In genomic region chr12:104901320-104901719, GRCm38 (mm10) we compare ENCODE assay signal across 11 mouse cellular contexts. TPM values are rescaled to one million over a fixed set of nuclear protein-coding genes. Genes with fewer than 3 reads are reported as not detected.
DNase-seq lines count a peak whose midpoint lies in the region; ATAC-seq and TF ChIP-seq lines count a peak whose summit lies in the region.
"Had no signal": no experiment of that assay in that cellular context is flagged by ENCODE, and none has a peak within 500 bp of the region (broad histone marks: within the 10 kb centered on the region; RNA-seq: fewer than 3 reads in every experiment).

No protein-coding gene starts in this region.

- TF ChIP-seq CTCF in E14TG2a.4 (conservative IDR thresholded peaks at IDR 0.05; ENCODE audit: low read length): no peak
- no peak for TF ChIP-seq CTCF in liver, postnatal 0 days (IDR thresholded peaks at IDR 0.05; ENCODE audit: low read depth)

- no peak for ATAC-seq in forebrain, embryonic 14.5 days
- peak; percentile 76 for ATAC-seq in limb, embryonic 13.5 days (ENCODE audit: low FRiP score, low read depth)
- no peak for ATAC-seq in liver, postnatal 0 days
- ATAC-seq in granulocyte monocyte progenitor cell, adult 5-6 weeks (replicated peaks; ENCODE audit: poor library complexity, severe bottlenecking): no peak
- ATAC-seq: Patski had no signal

- peak overlapping the region; percentile 59 for H3K4me3 ChIP-seq in E14TG2a.4 (replicated peaks; ENCODE audit: low read length)
- H3K4me3 ChIP-seq in forebrain, embryonic 14.5 days (ENCODE audit: low read depth, low read length): no peak overlapping the region
- H3K4me3 ChIP-seq in limb, embryonic 13.5 days: no peak overlapping the region
- H3K4me3 ChIP-seq in liver, postnatal 0 days (ENCODE audit: low read depth, low read length): no peak overlapping the region
- H3K4me3 ChIP-seq: myocyte had no signal

- H3K9me3 ChIP-seq in E14TG2a.4 (ENCODE audit: low read length): no peaks in the 10 kb centered on the region
- H3K9me3 ChIP-seq in forebrain, embryonic 14.5 days (replicated peaks; ENCODE audit: control insufficient read depth, low read length): no peaks in the 10 kb centered on the region
- H3K9me3 ChIP-seq in limb, embryonic 13.5 days: no peaks in the 10 kb centered on the region
- no peaks in the 10 kb centered on the region for H3K9me3 ChIP-seq in liver, postnatal 0 days (ENCODE audit: low read length)

- TF ChIP-seq EP300 in liver, postnatal 0 days (IDR thresholded peaks at IDR 0.05; ENCODE audit: low read depth): no peak

- WGBS in forebrain, embryonic 14.5 days: 20% methylated on average over 8 of the region's 8 CpGs
- WGBS in limb, embryonic 13.5 days: 18% methylated on average over 8 of the region's 8 CpGs
- 63% methylated on average over 8 of the region's 8 CpGs for WGBS in liver, postnatal 0 days (ENCODE audit: insufficient replicate concordance)

- no peak overlapping the region for H3K27ac ChIP-seq in forebrain, embryonic 14.5 days (ENCODE audit: low read depth, low read length)
- H3K27ac ChIP-seq in limb, embryonic 13.5 days: peak overlapping the region; percentile 89
- H3K27ac ChIP-seq in liver, postnatal 0 days (ENCODE audit: low read depth): no peak overlapping the region

- no peaks in the 10 kb centered on the region for H3K36me3 ChIP-seq in E14TG2a.4 (ENCODE audit: insufficient read depth, low read length)
- no peaks in the 10 kb centered on the region for H3K36me3 ChIP-seq in forebrain, embryonic 14.5 days (ENCODE audit: control insufficient read depth, insufficient read depth, low read length)
- no peaks in the 10 kb centered on the region for H3K36me3 ChIP-seq in limb, embryonic 13.5 days
- no peaks in the 10 kb centered on the region for H3K36me3 ChIP-seq in liver, postnatal 0 days (replicated peaks; ENCODE audit: insufficient read depth, low read length)

- peaks cover 87% of the 10 kb centered on the region for H3K4me1 ChIP-seq in E14TG2a.4 (replicated peaks; ENCODE audit: low read depth, low read length)
- H3K4me1 ChIP-seq in forebrain, embryonic 14.5 days (ENCODE audit: control insufficient read depth, insufficient read depth, low read length): 0 out of 2 replicates have a peak, but pooled peaks cover 5% of the 10 kb centered on the region
- peaks cover 66% of the 10 kb centered on the region for H3K4me1 ChIP-seq in limb, embryonic 13.5 days
- H3K4me1 ChIP-seq in liver, postnatal 0 days (ENCODE audit: insufficient read depth): peaks cover 6% of the 10 kb centered on the region

- no peaks in the 10 kb centered on the region for H3K27me3 ChIP-seq in E14TG2a.4 (ENCODE audit: insufficient read depth, low read length)
- no peaks in the 10 kb centered on the region for H3K27me3 ChIP-seq in forebrain, embryonic 14.5 days (replicated peaks; ENCODE audit: control insufficient read depth, insufficient read depth, low read length)
- peaks cover 4% of the 10 kb centered on the region; the same call in 1 of the 2 replicates for H3K27me3 ChIP-seq in limb, embryonic 13.5 days
- no peaks in the 10 kb centered on the region for H3K27me3 ChIP-seq in liver, postnatal 0 days (ENCODE audit: insufficient read depth, low read length)
- H3K27me3 ChIP-seq: Patski had no signal

- no peak overlapping the region for H3K4me2 ChIP-seq in forebrain, embryonic 14.5 days (ENCODE audit: low read length)
- H3K4me2 ChIP-seq in limb, embryonic 13.5 days (replicated peaks): peak overlapping the region; percentile 24
- no peak overlapping the region for H3K4me2 ChIP-seq in liver, postnatal 0 days (ENCODE audit: low read depth, low read length)

- DNase-seq in cerebellum, adult 11-12 months: peak; percentile 20
- no peak for DNase-seq in cerebellum, postnatal 4 days (ENCODE audit: low spot score in 2 of 2)
- DNase-seq in forebrain, embryonic 14.5 days (ENCODE audit: low spot score): peak; percentile 41
- no peak for DNase-seq in liver, postnatal 0 days
- no peak for DNase-seq in gastrocnemius, adult 8-10 months (ENCODE audit: low spot score in 2 of 2)
- DNase-seq: heart, postnatal 14 days had no signal

- no peak overlapping the region for H3K9ac ChIP-seq in forebrain, embryonic 14.5 days (ENCODE audit: low read length)
- H3K9ac ChIP-seq in limb, embryonic 13.5 days: no peak overlapping the region
- no peak overlapping the region for H3K9ac ChIP-seq in liver, postnatal 0 days (replicated peaks)

RNA-seq across cellular contexts. Expression of gene Clmn, which starts 36.4 kb away (rescaled TPM):
- polyA plus RNA-seq in forebrain, embryonic 14.5 days (2014; fragmentation: Nextera tagmentation; extraction: Ambion mirVana): 0.33 and 0.72 TPM in 2 replicates
- polyA plus RNA-seq in limb, embryonic 13.5 days (2015; fragmentation: Nextera tagmentation; extraction: Ambion mirVana): 3.1 and 3.8 TPM in 2 replicates
- polyA plus RNA-seq in liver, postnatal 0 days (2015; fragmentation: Nextera tagmentation; extraction: Ambion mirVana): 1.9 and 2.5 TPM in 2 replicates
- total RNA-seq in granulocyte monocyte progenitor cell, adult 5-6 weeks (2014; fragmentation: Nextera tagmentation): 0.84 TPM in 1 of 2 replicates, not detected in the other
- not detected in 2 replicates for total RNA-seq in granulocyte monocyte progenitor cell, adult 5-6 weeks (2017)
- total RNA-seq in gastrocnemius, adult 8-10 months (2022): 1 to 10 TPM in 3 of 4 experiments, under 1 TPM in 1; 0.73 to 2.1 (median 1.5) TPM

Comparison
In these comparisons a context has a peak if more than half of its experiments do, and no peak if none do; other contexts are left out.
1. DNase-seq: peak in cerebellum, adult 11-12 months (single experiment) and forebrain, embryonic 14.5 days (single experiment); none in cerebellum, postnatal 4 days (0 of 2), liver, postnatal 0 days (single experiment) and gastrocnemius, adult 8-10 months (0 of 2).